Mouse (Mus musculus) kidney, embryonic 15.5 days (tissue): ENCODE measurements around the gene Rfc3. TPM values are rescaled to one million over a fixed set of nuclear protein-coding genes. Genes with fewer than 3 reads are reported as not detected.

ENCODE experiments used
- polyA plus RNA-seq: library from polyadenylated mRNA; unstranded; fragments of >200 nt; fragmentation: Nextera tagmentation; extraction: Ambion mirVana; gene quantifications from 2 replicates; pipeline ENCODE4 v1.2.1, GENCODE M21; 2015

Rfc3 gene
- polyA plus RNA-seq, 1 experiment from 2014 or later: 90.4 TPM

Other genes with a start within 250 kb of the Rfc3 start
- gene Gm42906, start 223.1 kb downstream of the Rfc3 start, polyA plus RNA-seq: not detected in 2 replicates
- 0.12 and 0.17 TPM in 2 replicates for gene Vmn2r18, start 45.2 kb downstream of the Rfc3 start, polyA plus RNA-seq